Mouse (Mus musculus): Measurements from ENCODE around the gene Ms4a4b.
"Not testable (repeated sequence)": the region's sequence is repeated elsewhere in the genome, so short reads cannot be mapped to it uniquely, and the experiment has no call there.

Gene Ms4a4b

DNA sequence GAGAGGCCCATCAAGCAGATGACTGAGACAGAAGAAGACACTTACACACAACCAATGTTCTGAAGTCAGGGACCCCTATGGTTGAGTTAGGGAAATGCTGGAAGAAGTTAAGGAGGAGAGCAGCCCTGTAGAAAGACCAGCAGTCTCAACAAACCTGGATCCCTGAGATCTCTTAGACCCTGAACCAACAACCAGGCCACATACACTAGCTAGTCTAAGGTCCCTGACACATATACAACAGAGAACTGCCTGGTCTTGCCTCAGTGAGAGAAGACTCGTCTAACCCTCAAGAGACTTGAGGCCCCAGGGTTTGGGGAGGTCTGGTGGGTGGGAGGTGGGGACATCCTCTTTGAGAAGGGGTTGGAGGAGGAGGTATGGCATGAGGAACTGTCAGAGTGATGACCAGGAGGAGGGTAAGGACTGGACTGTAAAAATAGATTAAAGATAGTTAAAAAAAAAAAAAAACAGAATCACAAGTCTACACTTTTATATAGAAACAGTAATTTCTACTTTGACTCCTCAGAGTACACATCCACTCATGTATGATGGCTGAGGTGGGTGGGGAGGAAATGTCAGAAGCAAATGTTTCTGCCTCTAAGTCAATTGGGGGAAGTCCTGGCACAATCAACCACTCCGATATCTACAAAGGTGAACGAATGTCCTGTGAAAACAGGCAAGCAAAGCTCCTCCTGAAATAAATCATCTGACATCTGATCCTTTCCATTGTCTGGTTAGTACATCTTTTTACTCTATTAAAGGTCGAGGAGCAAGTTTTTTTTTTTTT lies 48.2 kb downstream of the Ms4a4b start:
- DNase-seq, result no peak

DNA sequence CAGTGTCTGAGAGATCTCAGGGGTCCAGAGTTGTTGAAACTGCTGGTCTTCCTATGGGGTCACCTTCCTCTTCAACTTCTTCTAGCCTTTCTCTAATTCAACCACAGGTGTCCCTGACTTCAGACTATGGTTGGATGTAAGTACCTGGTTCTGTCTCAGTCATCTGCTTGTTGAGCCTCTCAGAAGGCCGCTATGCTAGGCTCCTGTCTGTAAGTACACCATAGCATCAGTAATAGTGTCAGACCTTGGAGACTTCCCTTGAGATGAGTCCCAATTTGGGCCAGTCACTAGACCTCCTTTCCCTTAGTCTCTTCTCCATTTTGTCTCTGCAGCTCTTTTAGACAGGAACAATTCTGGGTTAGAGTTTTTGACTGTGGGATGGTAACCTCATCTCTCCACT lies 49.3 kb downstream of the Ms4a4b start:
- DNase-seq, result no peak

DNA sequence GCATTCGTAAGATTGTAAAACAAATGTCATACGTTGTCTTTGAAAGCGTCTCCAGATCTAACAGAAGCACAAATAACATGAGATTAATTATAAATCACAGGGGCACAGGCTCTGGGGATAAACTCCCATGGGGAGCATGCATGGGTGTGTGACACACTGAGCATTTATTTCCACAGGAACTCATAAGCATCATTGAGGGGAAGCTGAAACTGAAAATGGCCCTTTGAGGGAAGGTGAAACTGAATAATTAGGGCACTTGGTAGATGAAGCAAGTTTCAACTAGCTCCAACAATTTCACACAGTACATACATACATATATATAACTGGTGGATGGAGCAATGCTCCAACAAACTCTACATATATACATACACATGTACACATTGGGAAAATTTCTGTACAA lies 51.2 kb downstream of the Ms4a4b start:
- DNase-seq, result no peak

DNA sequence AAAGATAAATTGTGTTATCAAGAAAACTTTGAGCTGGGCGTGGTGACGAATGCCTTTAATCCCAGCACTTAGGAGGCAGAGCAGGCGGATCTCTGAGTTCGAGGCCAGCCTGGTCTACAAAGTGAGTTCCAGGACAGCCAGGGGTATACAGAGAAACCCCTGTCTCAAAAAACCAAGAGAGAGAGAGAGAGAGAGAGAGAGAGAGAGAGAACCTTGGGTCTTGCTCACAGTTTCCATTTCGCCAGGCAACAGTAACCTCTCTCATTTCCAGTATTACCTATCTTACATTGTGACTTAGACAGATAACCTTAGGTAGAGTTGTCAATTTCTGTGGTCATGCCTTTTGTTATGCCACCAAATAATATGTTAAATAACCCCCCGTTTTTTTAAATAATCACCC lies 53.0 kb downstream of the Ms4a4b start:
- no peak for DNase-seq

DNA sequence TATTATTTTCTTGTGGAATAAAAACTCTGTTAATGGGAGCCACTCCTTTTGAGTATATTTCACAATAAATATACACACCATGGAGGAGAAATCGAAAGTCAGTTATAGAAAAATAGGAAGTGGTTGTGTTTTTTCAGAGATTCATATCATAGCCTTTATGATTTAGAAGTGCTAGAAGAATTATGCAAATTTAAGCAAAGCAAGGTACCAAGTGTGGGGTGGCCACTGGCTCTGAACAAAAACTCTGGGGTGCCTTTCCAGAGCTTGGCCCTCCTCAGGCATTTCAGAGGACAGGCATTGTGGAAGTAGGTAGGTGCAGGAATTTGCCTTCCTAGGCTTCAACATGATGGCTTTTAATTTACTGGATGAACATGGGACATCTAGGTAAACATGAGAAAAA lies 53.9 kb downstream of the Ms4a4b start:
- not testable (repeated sequence) for DNase-seq

DNA sequence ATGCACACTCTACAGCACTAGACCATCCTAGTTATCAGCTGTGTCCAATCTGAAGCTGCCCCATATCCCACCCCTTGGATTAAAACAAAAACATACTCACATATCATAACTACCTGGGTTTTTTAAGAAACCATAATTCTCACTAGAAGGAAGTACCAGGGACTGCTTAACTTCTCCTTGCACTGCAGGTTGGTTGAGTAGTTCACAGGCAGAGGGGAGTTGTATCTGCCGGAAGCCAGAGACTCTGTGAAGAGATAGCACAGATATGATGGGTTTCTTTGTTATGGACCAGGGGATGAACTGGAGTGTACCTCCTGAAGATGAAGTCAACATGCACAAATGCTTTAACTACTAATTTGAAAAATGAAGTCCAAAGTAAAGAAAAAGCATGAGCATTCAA lies 57.4 kb downstream of the Ms4a4b start:
- no peak for DNase-seq

DNA sequence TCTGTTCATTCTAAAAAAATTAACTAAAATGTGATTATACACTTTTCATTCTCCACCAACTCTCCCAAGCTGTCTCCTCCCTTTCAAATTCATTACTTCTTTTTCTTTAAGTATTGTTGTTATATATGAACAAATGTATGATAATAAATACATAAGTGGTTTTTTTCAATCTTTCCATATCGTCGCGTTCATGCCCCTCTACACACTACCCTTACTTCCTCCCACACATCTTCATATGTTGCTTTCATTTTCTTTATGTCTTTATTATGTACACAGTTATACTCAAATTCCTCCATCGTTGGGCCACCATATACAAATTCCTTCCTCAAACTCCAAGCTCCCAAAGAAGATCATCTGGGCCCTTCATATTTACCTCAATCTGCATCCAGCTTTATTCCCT lies 58.0 kb downstream of the Ms4a4b start:
- DNase-seq, result no peak

DNA sequence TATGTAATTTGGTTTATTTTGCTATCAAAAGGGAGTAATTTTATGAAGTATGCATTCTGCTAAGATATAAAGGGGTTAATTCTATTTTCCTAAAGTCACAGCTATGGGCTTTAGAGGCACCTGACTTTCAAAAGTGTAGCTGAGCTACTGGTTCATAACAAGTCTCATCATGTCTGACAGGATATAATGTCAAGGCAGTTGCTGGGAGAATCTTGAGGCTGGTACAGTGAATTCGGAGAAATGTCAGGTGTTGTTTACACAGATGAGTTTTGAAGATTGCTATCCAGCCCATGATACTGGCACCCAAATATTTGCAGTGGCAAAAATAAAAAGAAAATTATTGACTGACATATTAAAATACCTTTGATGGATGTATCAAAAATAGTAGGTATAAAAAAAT lies 61.5 kb downstream of the Ms4a4b start:
- no peak for DNase-seq

DNA sequence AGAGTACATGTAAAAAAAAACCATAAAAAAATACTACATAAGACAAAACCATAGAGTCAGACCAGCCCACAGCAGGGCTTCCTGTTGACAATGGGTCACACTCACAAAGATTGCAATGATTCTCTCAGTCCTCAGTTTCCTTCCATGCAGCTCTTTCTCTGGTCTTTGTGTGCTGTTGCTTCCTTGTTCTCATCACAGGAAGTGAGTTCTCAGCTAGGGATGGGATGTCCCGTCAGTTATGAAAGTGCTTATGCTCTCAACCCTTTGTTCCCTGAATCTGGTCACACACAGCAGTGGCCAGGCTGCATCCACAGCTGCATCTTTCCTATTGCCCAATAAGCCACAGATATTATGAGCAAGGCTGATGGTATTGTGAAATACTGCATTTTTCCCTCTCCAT lies 70.1 kb downstream of the Ms4a4b start:
- no peak for DNase-seq

DNA sequence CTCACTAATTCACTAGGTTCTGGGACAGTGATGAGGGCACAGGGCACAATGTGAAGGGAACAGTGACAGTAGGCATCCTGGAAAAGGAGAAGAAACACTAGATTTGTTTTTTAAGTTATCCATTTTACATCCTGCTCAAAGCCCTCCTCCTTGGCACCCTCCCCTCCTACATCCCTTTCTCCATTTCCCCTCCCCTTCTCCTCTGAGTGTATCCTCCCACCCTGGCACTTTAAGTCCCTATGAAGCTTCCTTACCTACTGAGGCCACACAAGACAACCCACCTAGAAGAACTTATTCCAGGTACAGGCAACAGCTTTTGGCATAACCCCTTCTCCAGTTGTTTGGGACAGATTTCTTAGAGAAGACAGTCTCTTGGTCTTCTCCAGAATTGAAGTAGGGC lies 72.9 kb downstream of the Ms4a4b start, which contains the start of gene Ms4a6b:
Gene Ms4a6b (plus strand): TSS at position 267 of the 400 bp plus-strand sequence.
- DNase-seq, result no peak
